Mouse (Mus musculus) G1E (cell line): ENCODE results near the gene H1f0. TPM values are rescaled to one million over a fixed set of nuclear protein-coding genes. Genes with fewer than 3 reads are reported as not detected.
"Not testable (repeated sequence)": the region's sequence is repeated elsewhere in the genome, so short reads cannot be mapped to it uniquely, and the experiment has no call there.

Experiments used
- ATAC-seq: 2 replicates; pipeline ENCODE4 v1.8.0; 2016; ENCODE audit warnings: mild to moderate bottlenecking; ENCODE audit not compliant: insufficient number of reproducible peaks, poor library complexity, low FRiP score, severe bottlenecking; ENCODE audit errors: extremely low read depth
- DNase-seq: peaks from one replicate; pipeline ENCODE4 v3.0.0; 2012; ENCODE audit warnings: low spot score
- H3K27me3 ChIP-seq: 2 replicates; pipeline ENCODE4 v1.6.1; 2012; ENCODE audit warnings: mild to moderate bottlenecking, low read length, inconsistent platforms; ENCODE audit not compliant: insufficient read depth
- H3K36me3 ChIP-seq: replicated peaks from 2 replicates; pipeline ENCODE3; 2012; ENCODE audit warnings: mild to moderate bottlenecking, inconsistent platforms
- H3K4me1 ChIP-seq: 2 replicates; pipeline ENCODE4 v1.6.1; 2012; ENCODE audit warnings: low read depth, low read length, inconsistent platforms, mixed read lengths; ENCODE audit not compliant: insufficient read depth
- H3K4me3 ChIP-seq: 2 replicates; pipeline ENCODE4 v1.5.1; 2012; ENCODE audit warnings: low read depth, mild to moderate bottlenecking, inconsistent platforms, low read length, moderate library complexity, mixed read lengths
- H3K9me3 ChIP-seq: replicated peaks from 2 replicates; pipeline ENCODE4 v1.6.1; 2012; ENCODE audit warnings: inconsistent platforms
- CTCF ChIP-seq: IDR thresholded peaks from 2 replicates; pipeline ENCODE4 v1.5.1; 2012; ENCODE audit warnings: low read depth, low read length, inconsistent platforms, mixed read lengths
- GATA1 ChIP-seq: IDR thresholded peaks from 2 replicates; pipeline ENCODE4 v1.6.1; 2012; ENCODE audit warnings: borderline replicate concordance, low read length, inconsistent platforms, mixed read lengths
- GATA2 ChIP-seq: IDR thresholded peaks from 2 replicates; pipeline ENCODE4 v1.6.1; 2012; ENCODE audit warnings: low read depth, low read length, inconsistent platforms, borderline replicate concordance
- POLR2AphosphoS5 ChIP-seq: IDR thresholded peaks from 2 replicates; pipeline ENCODE4 v1.6.1; 2012; ENCODE audit warnings: low read depth, low read length, inconsistent platforms; ENCODE audit not compliant: insufficient replicate concordance
- TAL1 ChIP-seq: conservative IDR thresholded peaks from 2 replicates; pipeline ENCODE4 v1.6.1; 2012; ENCODE audit warnings: low read depth, low read length, inconsistent platforms, mixed read lengths
- polyA plus RNA-seq: library from polyadenylated mRNA; stranded (reverse); fragments of >175 nt; gene quantifications from 2 replicates; pipeline ENCODE4 v1.2.3, GENCODE M21; 2012
- total RNA-seq, 2 experiments: library from RNA; stranded (forward) in 1 of 2; stranded (reverse) in 1 of 2; fragments of 200-1000 nt in 1 of 2; fragments of >200 nt in 1 of 2; fragmentation: Nextera tagmentation in 1 of 2; gene quantifications; 2 replicates each; pipeline ENCODE4 v1.2.3; 2014 to 2017

The H1f0 gene
- total and polyA plus RNA-seq, 3 experiments = 0.05 to 0.16 TPM; not detected in 1

GRCm38 (mm10) chr15:79026511-79027290, 1.5 kb upstream of the H1f0 start:
- ATAC-seq (no peak), DNase-seq (no peak)
- Histone ChIP-seq H3K4me1 (peaks cover 7% of the 10 kb centered on the region), H3K4me3 (no peak overlapping the region), H3K9me3 (peaks cover 4% of the 10 kb centered on the region), H3K27me3 (peaks cover 69% of the 10 kb centered on the region), H3K36me3 (no peaks in the 10 kb centered on the region)
- no peak for TF ChIP-seq GATA1
- no peak for TF ChIP-seq POLR2AphosphoS5
- TF ChIP-seq GATA2 = no peak
- no peak for TF ChIP-seq TAL1
- no peak for TF ChIP-seq CTCF

- peaks cover 7% of the 10 kb centered on the region for H3K4me1 ChIP-seq
- no peak for ATAC-seq
- TF ChIP-seq TAL1 = no peak
- no peaks in the 10 kb centered on the region for H3K36me3 ChIP-seq
- no peak overlapping the region for H3K4me3 ChIP-seq
- DNase-seq = no peak
- peaks cover 68% of the 10 kb centered on the region for H3K27me3 ChIP-seq
- peaks cover 4% of the 10 kb centered on the region for H3K9me3 ChIP-seq
Measured at GRCm38 (mm10) chr15:79027291-79028205, 702 bp upstream of the H1f0 start.

GRCm38 (mm10) chr15:79028823-79029484, 704 bp downstream of the H1f0 start:
- no peak for TF ChIP-seq POLR2AphosphoS5
- no peak for TF ChIP-seq CTCF
- no peak for TF ChIP-seq GATA1
- no peak for TF ChIP-seq TAL1
- no peak for TF ChIP-seq GATA2
- no peak for ATAC-seq
- Histone ChIP-seq H3K27me3 (peaks cover 61% of the 10 kb centered on the region), H3K36me3 (no peaks in the 10 kb centered on the region), H3K9me3 (peaks cover 4% of the 10 kb centered on the region), H3K4me1 (peaks cover 7% of the 10 kb centered on the region), H3K4me3 (no peak overlapping the region)
- no peak for DNase-seq

- no peak for DNase-seq
- TF ChIP-seq CTCF (no peak), POLR2AphosphoS5 (no peak), TAL1 (no peak), GATA1 (no peak), GATA2 (no peak)
- Histone ChIP-seq H3K4me1 (peaks cover 7% of the 10 kb centered on the region), H3K27me3 (peaks cover 64% of the 10 kb centered on the region), H3K4me3 (no peak overlapping the region), H3K9me3 (peaks cover 4% of the 10 kb centered on the region), H3K36me3 (no peaks in the 10 kb centered on the region)
- no peak for ATAC-seq
Measured at GRCm38 (mm10) chr15:79029519-79030241, 1.4 kb downstream of the H1f0 start.

GRCm38 (mm10) chr15:79030551-79031435, 2.5 kb downstream of the H1f0 start:
- peaks cover 4% of the 10 kb centered on the region for H3K9me3 ChIP-seq
- no peak; the same call in 1 of the 2 replicates for ATAC-seq
- no peaks in the 10 kb centered on the region for H3K36me3 ChIP-seq
- no peak for TF ChIP-seq GATA1
- TF ChIP-seq CTCF = no peak
- no peak for TF ChIP-seq GATA2
- TF ChIP-seq POLR2AphosphoS5 = no peak
- TF ChIP-seq TAL1 = no peak
- peaks cover 66% of the 10 kb centered on the region for H3K27me3 ChIP-seq
- DNase-seq = no peak
- peaks cover 7% of the 10 kb centered on the region for H3K4me1 ChIP-seq
- H3K4me3 ChIP-seq = peak overlapping the region; percentile 55; the same call in 1 of the 2 replicates

- H3K27me3 ChIP-seq = peaks cover 75% of the 10 kb centered on the region
Measured at GRCm38 (mm10) chr15:79031908-79032307, 3.7 kb downstream of the H1f0 start.

More at GRCm38 (mm10) chr15:79031908-79032307, 3.7 kb downstream of the H1f0 start:
- H3K4me1 ChIP-seq, DNase-seq, H3K4me3 ChIP-seq, ATAC-seq, H3K36me3 ChIP-seq, H3K9me3 ChIP-seq: not testable (repeated sequence)
